Mouse (Mus musculus) NIH3T3 (cell line): ENCODE results near the gene Spen.
A peak's percentile ranks its signal among the peaks of the same experiment; 100 is the strongest.

Experiments used
- DNase-seq: peaks from one replicate; pipeline ENCODE4 v3.0.0-alpha.2; 2012; ENCODE audit warnings: low read depth

Spen gene

DNA sequence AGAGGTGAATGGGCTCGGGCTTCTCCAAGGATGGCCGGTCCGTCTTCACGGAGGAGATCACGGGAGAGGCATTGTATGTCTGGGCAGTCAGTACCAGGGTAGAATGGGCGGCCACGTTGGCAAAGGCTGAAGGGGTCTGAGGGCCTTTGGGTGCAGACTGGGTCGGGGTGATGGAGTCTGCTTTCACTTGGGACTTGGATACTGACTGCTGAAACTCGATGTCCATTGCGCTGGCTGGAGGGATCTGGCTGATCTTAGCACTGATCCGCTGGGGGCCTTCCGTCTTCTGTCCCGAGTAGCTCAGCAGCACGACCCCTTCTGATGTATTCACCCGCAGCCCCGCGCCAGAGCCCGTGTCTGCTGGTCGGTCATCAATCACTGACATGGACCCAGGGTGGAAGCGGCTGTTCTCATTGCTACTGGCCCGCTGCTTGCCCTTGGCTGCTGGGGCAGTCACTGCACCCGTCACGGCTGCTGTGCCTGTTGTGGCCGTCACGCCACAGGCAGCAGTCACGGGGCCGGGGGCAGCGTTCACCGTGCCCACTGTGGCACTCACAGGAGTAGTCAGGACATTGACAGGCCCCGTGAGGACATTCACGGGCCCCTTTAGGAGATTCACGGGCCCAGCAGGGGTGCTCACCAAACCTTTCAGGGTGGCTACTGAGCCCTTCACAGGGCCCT lies 65.6 kb downstream of the Spen start:
- no peak for DNase-seq

DNA sequence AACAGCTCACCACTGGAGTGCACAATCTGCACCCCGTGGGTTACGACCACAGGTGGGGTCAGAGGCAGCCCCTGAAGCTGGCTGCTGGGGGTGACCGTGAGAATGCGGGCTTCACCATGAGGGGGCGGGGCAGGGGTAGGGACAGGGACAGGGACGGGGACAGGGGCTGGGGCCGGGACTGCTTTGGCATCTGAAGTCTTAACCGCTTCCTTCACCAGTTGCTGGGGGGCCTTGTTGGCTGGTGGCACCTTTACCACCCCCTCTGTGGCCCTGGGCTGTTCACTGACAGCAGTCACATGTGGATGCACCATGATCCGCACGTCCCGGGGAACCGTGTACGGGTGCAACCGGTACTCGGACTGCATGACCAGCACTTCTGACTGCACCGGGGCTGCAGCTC lies 66.9 kb downstream of the Spen start:
- DNase-seq: no peak

DNA sequence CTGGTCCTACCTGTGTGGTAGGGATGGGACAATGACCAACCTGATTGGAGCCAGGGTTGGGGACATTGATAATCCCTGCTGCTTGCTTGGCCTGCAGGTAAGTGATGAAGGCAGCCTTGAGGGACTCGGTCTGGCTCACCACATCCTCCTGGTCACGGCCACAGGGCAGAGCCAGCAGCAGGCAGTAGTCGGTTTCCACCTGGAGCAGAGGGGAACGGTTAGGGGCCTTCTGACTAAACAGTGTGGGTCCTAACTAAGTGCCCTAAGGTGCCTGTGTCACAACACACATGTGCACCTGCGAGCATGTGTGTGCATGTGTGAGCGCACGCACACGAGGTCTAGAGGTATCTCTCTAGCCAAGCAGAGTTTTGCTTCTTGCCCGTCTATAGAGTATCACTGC lies 69.1 kb downstream of the Spen start:
- DNase-seq: no peak

DNA sequence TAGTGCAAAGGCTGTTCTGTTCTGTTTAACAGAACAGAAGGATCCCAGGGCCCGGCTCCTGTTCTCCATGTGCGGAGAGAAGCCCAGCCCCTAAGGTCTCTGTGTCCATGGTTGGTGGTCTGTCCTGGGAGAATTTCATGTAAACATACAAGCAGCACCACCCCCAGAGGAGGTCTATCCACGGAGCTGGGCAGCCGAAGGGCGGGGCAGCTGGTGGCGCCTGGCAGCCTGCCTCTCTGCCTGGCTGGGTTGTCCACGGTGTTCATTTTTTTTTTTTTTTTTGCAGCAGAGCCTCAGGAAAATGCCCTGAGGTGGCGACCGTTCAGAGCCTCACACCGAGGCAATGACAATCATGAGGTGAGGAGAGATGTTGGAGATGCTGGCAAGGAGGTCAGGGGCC lies 69.8 kb downstream of the Spen start:
- peak; percentile 9 for DNase-seq

DNA sequence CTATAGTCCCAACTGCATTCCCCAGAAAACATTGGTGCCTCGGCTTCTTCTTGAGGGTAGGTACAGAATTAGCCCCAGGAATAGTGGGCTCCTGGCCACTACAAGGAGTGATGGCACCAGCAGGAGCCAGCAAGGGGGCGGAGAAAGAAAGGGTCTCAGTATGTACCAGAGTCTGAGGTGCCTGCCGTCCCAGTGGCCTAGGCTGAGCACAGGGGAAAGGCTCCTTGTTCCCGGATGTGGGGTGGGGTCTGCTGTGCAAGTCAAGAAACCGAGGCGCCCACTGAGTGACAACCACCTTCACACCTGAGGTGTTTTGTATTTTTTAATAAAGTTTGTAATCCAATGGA lies 70.8 kb downstream of the Spen start:
- no peak for DNase-seq

DNA sequence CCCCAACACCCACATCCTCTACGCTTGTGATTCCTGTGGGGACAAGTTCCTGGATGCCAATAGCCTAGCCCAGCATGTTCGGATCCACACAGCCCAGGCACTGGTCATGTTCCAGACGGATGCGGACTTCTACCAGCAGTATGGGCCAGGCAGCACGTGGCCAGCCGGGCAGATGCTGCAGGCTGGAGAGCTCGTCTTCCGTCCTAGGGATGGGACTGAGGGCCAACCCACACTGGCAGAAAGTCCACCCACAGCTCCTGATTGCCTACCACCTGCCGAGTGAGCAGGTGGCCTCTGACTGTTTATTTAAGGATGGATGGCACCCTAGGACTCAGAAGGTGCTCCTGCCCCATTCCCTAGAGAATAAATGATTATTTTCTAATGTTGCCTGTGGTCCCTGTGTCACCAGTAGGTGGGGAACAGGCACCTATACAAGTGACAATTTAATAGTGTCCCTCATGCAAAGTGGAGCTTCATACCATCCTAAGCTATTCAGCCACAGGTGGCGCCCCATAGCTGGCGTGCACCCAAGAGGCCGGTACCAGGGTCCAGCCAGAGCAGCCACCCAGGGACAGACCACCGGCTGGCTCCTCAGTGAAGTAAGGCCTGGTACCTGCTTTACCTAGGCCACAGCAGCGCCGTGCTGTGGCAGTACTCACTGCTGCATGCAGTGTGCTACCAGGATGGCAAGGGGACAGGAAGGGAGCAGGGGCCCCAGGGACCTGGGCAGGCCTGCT lies 71.4 kb downstream of the Spen start:
- DNase-seq: no peak

DNA sequence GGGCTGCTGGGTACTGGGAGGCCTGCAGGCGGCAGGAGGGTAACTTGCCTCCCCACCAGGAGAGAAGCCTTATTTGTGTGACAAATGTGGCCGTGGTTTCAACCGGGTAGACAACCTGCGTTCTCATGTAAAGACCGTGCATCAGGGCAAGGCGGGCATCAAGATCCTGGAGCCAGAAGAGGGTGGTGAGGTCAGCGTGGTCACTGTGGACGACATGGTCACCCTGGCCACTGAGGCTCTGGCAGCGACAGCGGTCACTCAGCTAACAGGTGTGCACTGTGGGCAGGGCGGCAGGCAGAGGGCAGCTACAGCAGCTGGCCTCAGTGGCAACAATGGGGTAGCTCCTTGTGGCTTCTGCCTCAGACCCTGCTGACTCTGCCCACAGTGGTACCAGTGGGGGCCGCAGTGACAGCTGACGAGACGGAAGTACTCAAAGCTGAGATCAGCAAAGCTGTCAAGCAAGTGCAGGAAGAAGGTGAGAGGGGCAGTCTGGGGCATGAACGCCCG lies 72.1 kb downstream of the Spen start:
- DNase-seq: no peak

DNA sequence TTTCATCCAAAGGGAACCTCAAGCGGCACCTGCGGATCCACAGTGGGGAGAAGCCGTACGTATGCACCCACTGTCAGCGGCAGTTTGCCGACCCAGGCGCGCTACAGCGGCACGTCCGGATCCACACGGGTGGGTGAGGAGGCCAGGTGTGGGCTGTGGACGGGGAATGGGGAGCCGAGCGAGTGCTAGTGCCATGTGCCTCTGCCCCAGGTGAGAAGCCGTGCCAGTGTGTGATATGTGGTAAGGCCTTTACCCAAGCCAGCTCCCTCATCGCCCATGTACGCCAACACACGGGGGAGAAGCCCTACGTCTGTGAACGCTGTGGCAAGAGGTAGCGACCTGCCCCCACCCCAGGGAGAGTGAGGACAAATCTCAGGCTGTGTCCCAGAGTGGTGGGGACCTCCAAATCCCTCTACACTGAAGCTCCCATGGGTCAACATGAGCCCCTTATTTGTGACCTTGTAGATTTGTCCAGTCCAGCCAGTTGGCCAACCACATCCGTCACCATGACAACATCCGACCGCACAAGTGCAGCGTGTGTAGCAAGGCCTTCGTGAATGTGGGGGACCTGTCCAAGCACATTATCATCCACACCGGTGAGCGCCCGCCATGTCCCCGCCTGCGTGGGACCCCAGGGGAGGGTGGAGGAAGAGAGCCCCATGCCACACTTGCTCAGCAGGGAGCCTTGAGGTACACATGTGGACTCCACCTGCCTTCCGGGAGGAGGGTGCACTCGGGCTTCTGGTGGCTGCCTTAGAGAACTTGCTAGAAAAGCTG lies 72.7 kb downstream of the Spen start:
- DNase-seq: no peak

DNA sequence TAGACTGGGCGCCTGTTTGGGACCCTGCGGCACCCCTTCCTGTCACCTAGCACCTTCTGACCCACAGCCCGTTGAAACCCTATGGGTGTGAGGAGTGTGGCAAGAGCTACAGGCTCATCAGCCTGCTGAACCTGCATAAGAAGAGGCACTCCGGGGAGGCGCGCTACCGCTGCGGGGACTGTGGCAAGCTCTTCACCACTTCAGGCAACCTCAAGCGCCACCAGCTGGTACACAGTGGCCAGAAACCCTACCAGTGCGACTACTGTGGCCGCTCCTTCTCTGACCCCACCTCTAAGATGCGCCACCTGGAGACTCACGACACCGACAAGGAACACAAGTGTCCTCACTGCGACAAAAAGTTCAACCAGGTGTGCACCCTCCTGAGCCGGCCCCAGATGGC lies 73.7 kb downstream of the Spen start:
- no peak for DNase-seq

DNA sequence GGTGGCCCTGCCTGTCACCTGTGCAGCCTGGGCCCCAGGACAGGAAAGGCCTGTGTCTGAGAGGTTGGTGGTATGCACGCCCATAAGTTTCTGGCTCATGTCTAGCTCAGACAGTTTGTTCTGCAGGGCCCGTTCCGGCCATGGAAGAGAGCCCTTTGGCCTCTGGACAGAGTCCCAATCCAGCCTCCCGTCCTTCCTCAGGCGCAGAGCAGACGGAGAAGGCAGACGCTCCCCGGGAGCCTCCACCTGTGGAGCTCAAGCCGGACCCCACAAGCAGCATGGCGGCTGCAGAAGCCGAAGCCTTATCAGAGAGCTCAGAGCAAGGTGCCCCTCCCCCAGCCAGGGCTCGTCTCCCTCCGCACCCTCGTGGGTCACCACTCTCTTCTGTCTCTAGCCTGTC lies 74.9 kb downstream of the Spen start:
- no peak for DNase-seq

DNA sequence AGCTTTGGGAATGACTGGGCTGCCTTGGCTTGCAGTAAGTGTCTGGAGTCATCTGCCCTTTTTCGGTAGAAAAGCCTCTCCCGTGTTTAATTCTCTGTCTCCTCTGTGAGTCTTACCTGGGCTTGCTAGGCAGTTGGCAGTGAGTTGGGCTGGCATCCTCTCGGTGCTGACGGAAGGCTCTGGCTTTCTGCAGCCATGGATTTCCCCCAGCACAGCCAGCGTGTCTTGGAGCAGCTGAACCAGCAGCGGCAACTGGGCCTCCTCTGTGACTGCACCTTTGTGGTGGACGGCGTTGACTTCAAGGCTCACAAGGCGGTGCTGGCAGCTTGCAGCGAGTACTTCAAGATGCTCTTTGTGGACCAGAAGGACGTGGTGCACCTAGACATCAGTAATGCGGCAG lies 76.8 kb downstream of the Spen start:
- no peak for DNase-seq

DNA sequence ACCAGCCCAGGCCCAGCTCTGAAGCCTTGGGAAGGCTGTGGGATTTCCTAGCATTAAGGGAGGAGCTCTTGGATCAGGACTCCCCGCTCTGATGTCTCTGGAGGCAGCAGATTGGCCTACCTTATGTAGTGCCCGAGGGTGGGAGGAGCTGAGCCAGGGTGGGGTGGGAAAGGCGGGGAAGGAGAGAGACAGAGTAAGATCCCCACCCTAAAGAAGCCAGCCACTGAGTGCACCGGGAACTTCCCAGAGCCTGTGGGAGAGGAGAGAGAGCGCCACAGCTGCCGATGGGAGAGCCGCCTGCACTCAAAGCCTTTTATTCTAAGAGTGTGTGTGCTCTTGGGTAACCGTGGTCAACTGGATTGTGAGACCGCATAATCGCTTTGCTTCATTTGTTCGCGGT lies 77.3 kb downstream of the Spen start:
- DNase-seq: no peak

DNA sequence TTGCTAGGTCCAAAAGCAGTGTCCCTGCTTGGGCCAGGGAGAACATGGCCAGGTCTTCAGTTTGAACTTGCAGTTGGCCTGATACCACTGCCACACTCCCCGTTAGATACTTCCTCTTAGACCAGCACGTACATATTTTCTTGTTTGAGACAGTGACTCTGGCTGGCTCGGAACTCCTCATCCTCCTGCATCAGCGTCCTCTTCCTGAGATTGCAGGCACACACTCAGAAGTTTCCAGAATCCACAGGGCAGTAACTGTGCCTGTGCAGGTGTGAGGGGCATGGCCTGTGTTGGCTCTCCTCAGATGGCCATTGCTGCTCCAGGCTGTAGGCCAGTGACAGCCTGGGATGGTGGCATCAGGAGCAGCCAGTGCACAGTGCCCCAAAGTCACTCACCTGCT lies 77.9 kb downstream of the Spen start:
- DNase-seq: no peak

DNA sequence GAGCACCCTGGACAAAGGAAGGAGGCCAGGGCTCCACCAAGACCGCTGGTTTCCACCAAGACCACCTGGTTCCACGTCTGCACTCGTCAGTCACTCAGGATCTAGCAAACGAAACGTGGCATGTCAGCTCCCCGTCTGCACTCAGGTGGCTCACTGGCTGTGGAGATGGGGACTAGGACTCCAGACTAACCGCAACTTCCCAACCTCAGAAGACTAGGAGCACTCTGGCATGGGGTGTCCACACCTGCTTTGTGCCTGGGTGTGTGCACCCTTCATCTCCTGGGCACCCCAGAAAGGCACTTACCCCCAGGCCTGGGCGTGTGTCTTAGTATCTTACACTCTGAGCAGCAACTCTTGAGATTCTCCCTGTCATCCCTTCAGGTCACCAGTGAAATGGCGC lies 78.6 kb downstream of the Spen start:
- no peak for DNase-seq

DNA sequence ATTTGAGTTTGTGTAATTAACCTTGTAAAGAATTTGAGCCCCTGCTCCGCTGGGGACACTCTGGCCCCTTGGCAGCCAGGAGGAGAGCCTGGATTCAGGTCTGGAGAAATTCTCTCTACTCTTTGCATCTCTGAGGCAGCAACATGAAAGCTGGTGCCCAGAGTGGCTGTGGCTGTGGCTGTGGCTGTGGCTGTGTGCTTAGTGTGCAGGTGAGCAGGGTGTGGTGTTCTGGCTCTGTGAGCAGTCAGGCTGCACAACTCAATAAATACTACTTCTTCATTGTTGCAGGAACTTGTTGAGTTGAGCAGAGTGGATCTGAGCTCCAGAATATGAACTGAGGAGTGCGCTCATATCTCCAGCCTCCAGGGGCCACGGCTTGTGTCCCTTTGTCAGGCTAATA lies 79.5 kb downstream of the Spen start:
- no peak for DNase-seq

DNA sequence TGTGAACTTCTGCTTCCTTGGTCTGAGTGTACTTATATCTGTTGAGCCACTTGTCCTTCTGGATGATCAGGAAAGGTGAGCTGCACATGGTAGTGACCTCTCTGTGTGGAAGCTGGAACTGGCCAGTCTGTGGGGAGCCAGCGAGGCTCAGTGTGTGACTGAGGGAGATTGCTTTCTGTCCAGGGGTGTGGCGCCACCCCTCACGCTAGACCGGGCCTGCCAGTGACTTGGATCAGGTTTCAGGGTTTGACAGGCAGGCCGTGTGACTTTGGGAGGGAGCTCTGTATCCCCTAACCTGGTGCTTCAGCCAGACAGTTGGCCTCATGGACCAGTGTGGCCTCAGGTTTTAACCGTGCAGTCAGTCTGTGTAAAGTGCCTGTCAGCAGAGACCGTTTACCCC lies 80.2 kb downstream of the Spen start:
- peak; percentile 52 for DNase-seq

DNA sequence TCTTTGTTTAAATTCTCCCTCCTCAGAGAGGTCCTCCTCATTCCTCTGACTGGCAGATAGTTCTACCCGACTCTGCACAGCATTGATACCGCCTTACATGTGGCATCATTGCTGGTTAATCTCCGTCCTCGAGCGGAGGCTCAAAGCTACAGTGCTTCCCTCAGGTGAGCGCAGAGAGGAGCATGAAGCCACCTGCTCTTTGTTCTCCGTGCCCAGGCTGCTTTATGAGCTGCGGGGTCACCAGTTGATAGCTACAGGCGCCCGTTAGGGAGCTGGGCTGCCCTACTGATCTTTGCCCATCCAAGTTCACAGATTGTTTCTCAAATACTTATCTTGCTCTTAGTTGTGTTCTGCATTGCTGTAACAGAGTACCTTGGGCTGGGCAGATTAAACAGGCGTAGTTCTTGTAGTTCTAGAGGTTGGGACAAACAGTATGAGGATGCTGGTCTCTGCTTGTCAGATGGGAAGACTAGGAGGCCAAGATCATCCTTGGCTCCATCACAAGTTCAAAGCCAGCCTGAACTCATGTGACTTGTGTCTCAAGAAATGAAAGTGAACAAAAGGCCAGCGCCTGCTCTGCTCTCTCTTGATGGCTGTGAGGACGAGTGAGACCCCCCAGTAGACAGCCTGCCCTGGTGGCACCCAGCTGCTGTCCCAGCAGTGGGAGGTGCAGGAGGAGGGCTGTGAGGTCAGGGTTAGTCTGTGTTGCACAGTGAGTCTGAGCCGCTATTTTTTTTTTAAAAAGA lies 82.0 kb downstream of the Spen start:
- DNase-seq: no peak

DNA sequence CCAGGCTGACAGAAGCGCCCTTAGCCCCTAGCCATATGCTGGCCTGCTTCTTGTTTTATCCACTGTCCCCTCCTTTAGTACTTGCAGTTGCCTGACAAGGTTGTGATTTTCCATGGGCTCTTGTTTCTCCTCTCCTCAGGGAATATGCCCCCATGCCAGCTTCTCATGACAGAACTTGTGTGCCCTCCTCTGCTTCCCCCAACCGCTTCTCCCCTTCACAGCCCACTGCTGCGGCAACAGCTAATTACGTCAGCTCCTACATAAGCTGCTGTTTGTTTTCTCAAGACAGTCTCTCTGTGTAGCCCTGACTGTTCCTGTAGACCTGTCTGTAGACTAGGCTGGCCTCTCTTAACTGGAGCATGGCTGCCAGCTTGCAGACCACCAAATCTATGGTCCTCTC lies 82.9 kb downstream of the Spen start:
- DNase-seq: no peak

DNA sequence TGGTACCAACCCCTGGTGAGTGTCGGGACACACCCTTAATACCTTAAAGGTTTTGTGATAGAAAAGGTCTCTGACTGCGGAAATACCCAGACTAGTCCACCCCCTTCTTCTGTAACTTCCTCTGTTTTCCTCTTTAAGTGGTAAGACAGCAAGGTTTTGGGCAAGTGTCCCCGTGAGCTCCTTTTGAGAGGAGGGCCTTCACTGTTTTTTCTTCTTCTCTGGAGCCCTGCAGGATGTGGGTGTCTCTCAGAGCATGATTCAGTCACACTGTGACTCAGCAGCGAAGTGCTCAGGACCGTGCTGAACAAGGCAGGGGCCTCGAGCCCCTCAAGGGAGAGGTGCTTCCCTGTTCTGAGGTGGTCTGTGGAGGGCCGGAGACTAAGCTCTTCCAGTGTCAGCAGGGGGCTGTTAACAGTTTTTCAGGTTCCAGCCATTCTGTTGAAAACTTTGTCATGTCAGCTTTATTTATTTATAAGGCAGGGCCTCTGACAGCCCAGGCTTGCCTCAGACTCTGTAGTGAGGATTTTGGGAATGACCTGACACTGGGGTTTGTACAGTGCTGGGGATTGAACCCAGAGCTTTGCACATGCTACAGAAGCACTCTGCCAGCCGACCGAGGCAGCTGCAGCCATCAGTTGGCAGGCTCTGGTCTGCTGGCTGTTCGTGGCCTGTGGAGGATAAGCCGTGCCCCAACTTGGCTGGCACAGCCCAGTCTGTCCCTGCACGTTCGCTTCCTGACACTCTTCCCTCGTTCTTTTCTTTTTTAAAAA lies 83.6 kb downstream of the Spen start:
- peak; percentile 42 for DNase-seq

DNA sequence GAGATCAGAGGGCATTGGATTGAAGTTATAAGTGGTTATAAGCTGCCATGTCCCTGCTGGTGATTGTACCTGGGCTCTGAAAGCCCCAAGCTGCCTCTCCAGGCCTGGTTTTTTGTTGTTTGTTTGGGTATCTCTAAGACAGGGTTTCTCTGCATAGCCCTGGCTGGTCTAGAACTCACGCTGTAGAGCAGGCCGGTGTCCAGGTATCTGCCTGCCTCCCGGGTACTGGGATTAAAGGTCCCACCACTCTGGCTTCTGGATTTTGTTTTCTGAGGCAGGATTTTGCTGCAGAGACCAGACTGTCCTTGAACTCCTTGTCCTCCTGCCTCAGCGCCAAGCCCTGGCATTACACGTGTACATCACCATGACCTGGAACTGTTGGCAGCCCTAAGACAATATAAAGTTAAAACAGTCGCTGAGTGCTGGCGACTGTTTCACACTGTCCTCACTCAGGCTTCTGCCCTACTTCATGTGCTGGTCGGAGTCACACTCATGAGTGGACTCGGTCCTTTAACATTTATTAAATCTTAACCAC lies 86.4 kb downstream of the Spen start:
- DNase-seq: no peak

DNA sequence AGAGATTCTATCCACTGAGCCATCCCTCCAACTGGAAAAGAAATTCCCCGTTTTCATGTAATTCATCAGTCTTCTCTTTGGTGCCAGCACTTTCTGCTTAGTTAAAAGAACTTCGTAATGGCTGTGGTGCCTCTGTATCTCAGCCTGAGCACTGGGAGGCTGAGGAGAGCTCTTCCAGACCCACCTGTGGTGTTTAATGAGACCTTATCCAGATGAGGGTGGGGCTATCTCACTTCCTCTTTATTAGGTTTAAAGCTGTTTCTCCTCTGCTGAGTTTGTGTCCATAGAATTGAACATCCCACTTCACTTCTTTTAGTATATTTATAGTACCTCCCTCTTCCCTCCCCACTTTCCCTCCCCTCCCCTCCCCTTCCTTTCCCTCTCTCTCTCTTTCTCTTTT lies 87.1 kb downstream of the Spen start:
- no peak for DNase-seq
